Comparison of ENCODE assay signal across 8 mouse cellular contexts in genomic region chr1:191910646-191911045, GRCm38 (mm10). TPM values are rescaled to one million over a fixed set of nuclear protein-coding genes. Genes with fewer than 3 reads are reported as not detected.
A peak's percentile ranks its signal among the peaks of the same experiment; 100 is the strongest.
DNase-seq lines count a peak whose midpoint lies in the region; ATAC-seq and TF ChIP-seq lines count a peak whose summit lies in the region.

No protein-coding gene starts in this region.

- ATAC-seq in heart, embryonic 15.5 days (replicated peaks; ENCODE audit: insufficient number of reproducible peaks, insufficient read depth, low FRiP score, low read depth): no peak
- ATAC-seq in intestine, embryonic 15.5 days: no peak
- ATAC-seq in liver, embryonic 15.5 days (ENCODE audit: insufficient read depth): no peak

- H3K4me2 ChIP-seq in heart, embryonic 15.5 days: peak overlapping the region; percentile 29; the same call in 1 of the 2 replicates
- H3K4me2 ChIP-seq in intestine, embryonic 15.5 days (replicated peaks): peak overlapping the region; percentile 95; the same call in 1 of the 2 replicates
- peak overlapping the region; percentile 98 for H3K4me2 ChIP-seq in liver, embryonic 15.5 days

- H3K36me3 ChIP-seq in heart, embryonic 15.5 days: peaks cover 11% of the 10 kb centered on the region; the same call in 1 of the 2 replicates
- H3K36me3 ChIP-seq in MEL (ENCODE audit: control insufficient read depth in 1 of 2, insufficient read depth in 2 of 2, low read length in 2 of 2): peaks cover 0 to 35% of the 10 kb centered on the region in 2 experiments
- H3K36me3 ChIP-seq in intestine, embryonic 15.5 days: peaks cover 7% of the 10 kb centered on the region; the same call in 1 of the 2 replicates
- peaks cover 42% of the 10 kb centered on the region for H3K36me3 ChIP-seq in liver, embryonic 15.5 days (replicated peaks)

- no peak for TF ChIP-seq POLR2A in MEL (IDR thresholded peaks at IDR 0.05; ENCODE audit: control insufficient read depth in 1 of 2, insufficient read depth in 1 of 2, low read depth in 1 of 2, low read length in 2 of 2, poor library complexity in 1 of 2)

- no peaks in the 10 kb centered on the region for H3K27me3 ChIP-seq in heart, embryonic 15.5 days
- no peaks in the 10 kb centered on the region for H3K27me3 ChIP-seq in MEL (ENCODE audit: control insufficient read depth in 1 of 2, insufficient read depth in 2 of 2, low read length in 2 of 2)
- H3K27me3 ChIP-seq in intestine, embryonic 15.5 days (replicated peaks): no peaks in the 10 kb centered on the region
- peaks cover 2% of the 10 kb centered on the region; the same call in 1 of the 2 replicates for H3K27me3 ChIP-seq in liver, embryonic 15.5 days

- WGBS in heart, embryonic 15.5 days: 58% methylated on average over 3 of the region's 3 CpGs
- 54% methylated on average over 3 of the region's 3 CpGs for WGBS in intestine, embryonic 15.5 days
- 53% methylated on average over 3 of the region's 3 CpGs for WGBS in liver, embryonic 15.5 days (ENCODE audit: insufficient replicate concordance)

- intact Hi-C loops in heart, postnatal 36 days (cut with DNase I): loop anchor here (5.0 kb wide), 1 partner anchor 588 kb away; no protein-coding TSS in a partner anchor

- no peak for TF ChIP-seq RAD21 in MEL (IDR thresholded peaks at IDR 0.05; ENCODE audit: low read depth, low read length)

- peaks cover 40% of the 10 kb centered on the region for H3K4me1 ChIP-seq in heart, embryonic 15.5 days (replicated peaks)
- H3K4me1 ChIP-seq in MEL (ENCODE audit: control insufficient read depth in 1 of 2, insufficient read depth in 2 of 2, low read length in 2 of 2): peaks cover 14 to 30% of the 10 kb centered on the region in 2 experiments
- peaks cover 29% of the 10 kb centered on the region for H3K4me1 ChIP-seq in intestine, embryonic 15.5 days (replicated peaks)
- H3K4me1 ChIP-seq in liver, embryonic 15.5 days (replicated peaks): peaks cover 44% of the 10 kb centered on the region

- no peak for TF ChIP-seq CTCF in MEL (IDR thresholded peaks at IDR 0.05 in 2 of 3, conservative IDR thresholded peaks at IDR 0.05 in 1 of 3; ENCODE audit: control insufficient read depth in 1 of 3, insufficient read depth in 1 of 3, low read depth in 2 of 3, low read length in 3 of 3, poor library complexity in 1 of 3, severe bottlenecking in 1 of 3)

- H3K79me2 ChIP-seq in MEL (ENCODE audit: control insufficient read depth, insufficient read depth, low read length, poor library complexity): peaks cover 39% of the 10 kb centered on the region

- DNase-seq in heart, postnatal 36 days: no peak
- DNase-seq in MEL (ENCODE audit: low read depth, low spot score): peak; percentile 27
- DNase-seq in gastrocnemius, postnatal 10 days: no peak
- no peak for DNase-seq in cerebellum, adult 8-10 months
- DNase-seq in urinary bladder, postnatal 36 days (ENCODE audit: low spot score in 2 of 2): no peak

- H3K9ac ChIP-seq in heart, embryonic 15.5 days: no peak overlapping the region
- H3K9ac ChIP-seq in MEL (ENCODE audit: control insufficient read depth, low read depth, low read length, poor library complexity, severe bottlenecking): no peak overlapping the region
- no peak overlapping the region for H3K9ac ChIP-seq in intestine, embryonic 15.5 days
- no peak overlapping the region for H3K9ac ChIP-seq in liver, embryonic 15.5 days

- H3K4me3 ChIP-seq in heart, embryonic 15.5 days: no peak overlapping the region
- H3K4me3 ChIP-seq in MEL (ENCODE audit: control insufficient read depth in 1 of 2, insufficient read depth in 1 of 2, low read depth in 2 of 2, low read length in 2 of 2): peak overlapping the region; percentile 1 to 26; a peak in 3 of 4 replicates
- no peak overlapping the region for H3K4me3 ChIP-seq in intestine, embryonic 15.5 days (replicated peaks)
- peak overlapping the region; percentile 40 for H3K4me3 ChIP-seq in liver, embryonic 15.5 days (replicated peaks)

- no peak overlapping the region for H3K27ac ChIP-seq in heart, embryonic 15.5 days
- 0 out of 2 replicates have a peak overlapping the region, but pooled peaks have one; percentile 3 for H3K27ac ChIP-seq in MEL (ENCODE audit: control insufficient read depth, low read depth, low read length)
- H3K27ac ChIP-seq in intestine, embryonic 15.5 days: no peak overlapping the region
- H3K27ac ChIP-seq in liver, embryonic 15.5 days (replicated peaks): no peak overlapping the region

- no peaks in the 10 kb centered on the region for H3K9me3 ChIP-seq in heart, embryonic 15.5 days (replicated peaks)
- no peaks in the 10 kb centered on the region for H3K9me3 ChIP-seq in MEL (replicated peaks; ENCODE audit: insufficient read depth, low read length)
- no peaks in the 10 kb centered on the region for H3K9me3 ChIP-seq in intestine, embryonic 15.5 days
- no peaks in the 10 kb centered on the region for H3K9me3 ChIP-seq in liver, embryonic 15.5 days (replicated peaks)

- TF ChIP-seq EP300 in MEL (IDR thresholded peaks at IDR 0.05; ENCODE audit: low read depth in 1 of 2, low read length in 2 of 2): no peak

TF ChIP-seq in MEL, 35 proteins besides CTCF, POLR2A, EP300 and RAD21:
- no peak for TF ChIP-seq TBP (IDR thresholded peaks at IDR 0.05; ENCODE audit: low read depth, low read length)
- no peak for TF ChIP-seq USF1 (IDR thresholded peaks at IDR 0.05; ENCODE audit: low read depth, low read length)
- TF ChIP-seq MAX (IDR thresholded peaks at IDR 0.05; ENCODE audit: low read length): no peak
- TF ChIP-seq ZNF384 (IDR thresholded peaks at IDR 0.05; ENCODE audit: low read depth, low read length): no peak
- no peak for TF ChIP-seq MEF2A (IDR thresholded peaks at IDR 0.05; ENCODE audit: extremely low read depth, insufficient replicate concordance, low read depth, low read length, poor library complexity, severe bottlenecking)
- no peak for TF ChIP-seq RCOR1 (IDR thresholded peaks at IDR 0.05; ENCODE audit: low read depth, low read length)
- TF ChIP-seq ZKSCAN1 (IDR thresholded peaks at IDR 0.05; ENCODE audit: low read depth, low read length): no peak

RNA-seq across cellular contexts. Expression of gene Slc30a1, which starts 4.1 kb away (rescaled TPM):
- 2.5 and 2.6 TPM in 2 replicates for polyA plus RNA-seq in heart, embryonic 15.5 days (2015; fragmentation: Nextera tagmentation; extraction: Ambion mirVana)
- 10 to 100 TPM; 19.7 to 27.2 TPM for total RNA-seq in heart, postnatal 36 days (2021)
- total RNA-seq in MEL (2012; rRNA removed): 10.2 and 10.7 TPM in 2 replicates
- polyA plus RNA-seq in MEL (2012; ENCODE audit: insufficient read depth in 1 of 2, insufficient read length in 2 of 2, low read depth in 1 of 2, low replicate concordance in 2 of 2, missing spikeins in 1 of 2): 10 to 100 TPM in 1 of 2 experiments, not detected in 1; 10.4 TPM
- 4.5 and 5.5 TPM in 2 replicates for polyA plus RNA-seq in intestine, embryonic 15.5 days (2015; fragmentation: Nextera tagmentation; extraction: Ambion mirVana)
- polyA plus RNA-seq in liver, embryonic 15.5 days (2015; fragmentation: Nextera tagmentation; extraction: Ambion mirVana): 3.6 and 4.2 TPM in 2 replicates
- 1 to 10 TPM; 7.5 to 8.9 TPM for total RNA-seq in gastrocnemius, postnatal 10 days (2021)

Comparison
In these comparisons a context has a peak if more than half of its experiments do, and no peak if none do; other contexts are left out.
1. H3K4me2 ChIP-seq: peak in every context shown above with its lines; median percentile 98 in liver, embryonic 15.5 days; 95 in intestine, embryonic 15.5 days; 29 in heart, embryonic 15.5 days.
2. H3K4me3 ChIP-seq: peak in MEL (2 of 2) and liver, embryonic 15.5 days (single experiment); none in heart, embryonic 15.5 days (single experiment) and intestine, embryonic 15.5 days (single experiment).